Mouse (Mus musculus): ENCODE measurements around the gene Pknox2. TPM values are rescaled to one million over a fixed set of nuclear protein-coding genes. Genes with fewer than 3 reads are reported as not detected.
A peak's percentile ranks its signal among the peaks of the same experiment; 100 is the strongest.

Pknox2 gene
- polyA plus RNA-seq, 1 experiment from 2014 or later: 11.4 TPM

GRCm38 (mm10) chr9:37139514-37139913 lies 7.7 kb downstream of the Pknox2 start:
- no peaks in the 10 kb centered on the region for H3K9me3 ChIP-seq
- H3K4me2 ChIP-seq: peak overlapping the region; percentile 45
- H3K27ac ChIP-seq: no peak overlapping the region
- peaks cover 14% of the 10 kb centered on the region; the same call in 1 of the 2 replicates for H3K27me3 ChIP-seq
- peak; percentile 72; the same call in 1 of the 2 replicates for ATAC-seq (ENCODE audit: borderline replicate concordance, extremely low read depth, low FRiP score, low TSS enrichment)
- no peak overlapping the region for H3K9ac ChIP-seq
- peaks cover 38% of the 10 kb centered on the region for H3K4me1 ChIP-seq
- no peak overlapping the region for H3K4me3 ChIP-seq
- H3K36me3 ChIP-seq: no peaks in the 10 kb centered on the region
- 6% methylated on average over 8 of the region's 8 CpGs for WGBS

- H3K36me3 ChIP-seq: no peaks in the 10 kb centered on the region
- 48% methylated on average over 4 of the region's 4 CpGs for WGBS
- no peak overlapping the region for H3K4me3 ChIP-seq
- H3K4me1 ChIP-seq: peaks cover 32% of the 10 kb centered on the region
- no peak for ATAC-seq (ENCODE audit: borderline replicate concordance, extremely low read depth, low FRiP score, low TSS enrichment)
- peaks cover 10% of the 10 kb centered on the region; the same call in 1 of the 2 replicates for H3K27me3 ChIP-seq
- H3K9ac ChIP-seq: no peak overlapping the region
- H3K9me3 ChIP-seq: no peaks in the 10 kb centered on the region
- H3K4me2 ChIP-seq: no peak overlapping the region
- no peak overlapping the region for H3K27ac ChIP-seq
Observed at GRCm38 (mm10) chr9:37138883-37139282, 8.3 kb downstream of the Pknox2 start.

DNA sequence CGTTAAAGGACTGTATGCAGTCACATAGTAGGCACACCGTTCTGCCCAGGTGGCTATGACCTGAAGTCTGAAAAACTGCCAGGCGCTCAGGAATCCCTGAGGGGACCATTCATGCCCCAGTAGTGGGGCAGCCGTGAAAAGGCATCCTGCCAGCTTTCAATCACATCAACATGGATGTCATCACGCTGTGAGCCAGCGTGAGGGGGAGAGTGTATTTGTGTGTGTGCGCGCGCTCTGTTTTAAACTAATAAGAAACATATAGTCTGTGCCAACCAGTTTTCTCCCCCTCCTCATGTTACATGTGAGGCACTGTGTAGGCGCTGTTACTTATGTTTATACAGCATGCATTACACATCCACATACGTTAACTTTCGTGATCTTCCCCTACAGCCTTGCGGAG lies 10.9 kb downstream of the Pknox2 start:
- Histone ChIP-seq H3K4me2 (no peak overlapping the region), H3K4me1 (peaks cover 16% of the 10 kb centered on the region), H3K9me3 (no peaks in the 10 kb centered on the region), H3K4me3 (no peak overlapping the region), H3K36me3 (no peaks in the 10 kb centered on the region), H3K27me3 (no peaks in the 10 kb centered on the region), H3K9ac (no peak overlapping the region), H3K27ac (no peak overlapping the region)
- 71% methylated on average over 13 of the region's 13 CpGs for WGBS
- ATAC-seq (ENCODE audit: borderline replicate concordance, extremely low read depth, low FRiP score, low TSS enrichment): no peak

GRCm38 (mm10) chr9:37133495-37133894 lies 13.7 kb downstream of the Pknox2 start:
- WGBS: 83% methylated on average over 7 of the region's 7 CpGs
- H3K36me3 ChIP-seq: no peaks in the 10 kb centered on the region
- H3K4me1 ChIP-seq: no peaks in the 10 kb centered on the region
- no peak overlapping the region for H3K27ac ChIP-seq
- no peak overlapping the region for H3K9ac ChIP-seq
- no peaks in the 10 kb centered on the region for H3K27me3 ChIP-seq
- H3K4me2 ChIP-seq: no peak overlapping the region
- H3K4me3 ChIP-seq: no peak overlapping the region
- no peak for ATAC-seq (ENCODE audit: borderline replicate concordance, extremely low read depth, low FRiP score, low TSS enrichment)
- H3K9me3 ChIP-seq: no peaks in the 10 kb centered on the region

GRCm38 (mm10) chr9:37129046-37129445 lies 18.2 kb downstream of the Pknox2 start:
- ATAC-seq (ENCODE audit: borderline replicate concordance, extremely low read depth, low FRiP score, low TSS enrichment): no peak
- no peak overlapping the region for H3K4me3 ChIP-seq
- no peaks in the 10 kb centered on the region for H3K9me3 ChIP-seq
- H3K27ac ChIP-seq: no peak overlapping the region
- H3K4me1 ChIP-seq: no peaks in the 10 kb centered on the region
- no peak overlapping the region for H3K4me2 ChIP-seq
- no peaks in the 10 kb centered on the region for H3K27me3 ChIP-seq
- WGBS: 84% methylated on average over 6 of the region's 6 CpGs
- no peaks in the 10 kb centered on the region for H3K36me3 ChIP-seq
- no peak overlapping the region for H3K9ac ChIP-seq

- no peak overlapping the region for H3K4me3 ChIP-seq
- H3K4me1 ChIP-seq: no peaks in the 10 kb centered on the region
- H3K9ac ChIP-seq: no peak overlapping the region
- H3K27me3 ChIP-seq: no peaks in the 10 kb centered on the region
- no peak overlapping the region for H3K4me2 ChIP-seq
- no peaks in the 10 kb centered on the region for H3K9me3 ChIP-seq
- no peak for ATAC-seq (ENCODE audit: borderline replicate concordance, extremely low read depth, low FRiP score, low TSS enrichment)
- no peak overlapping the region for H3K27ac ChIP-seq
- 84% methylated on average over 2 of the region's 2 CpGs for WGBS
- no peaks in the 10 kb centered on the region for H3K36me3 ChIP-seq
Observed at GRCm38 (mm10) chr9:37126197-37126596, 21.0 kb downstream of the Pknox2 start.

- Histone ChIP-seq H3K27me3 (no peaks in the 10 kb centered on the region), H3K9ac (no peak overlapping the region), H3K36me3 (no peaks in the 10 kb centered on the region), H3K4me2 (no peak overlapping the region), H3K27ac (no peak overlapping the region), H3K9me3 (no peaks in the 10 kb centered on the region), H3K4me3 (no peak overlapping the region), H3K4me1 (no peaks in the 10 kb centered on the region)
- 68% methylated on average over 8 of the region's 8 CpGs for WGBS
- no peak for ATAC-seq (ENCODE audit: borderline replicate concordance, extremely low read depth, low FRiP score, low TSS enrichment)
Observed at GRCm38 (mm10) chr9:37124696-37125480, 22.3 kb downstream of the Pknox2 start.

DNA sequence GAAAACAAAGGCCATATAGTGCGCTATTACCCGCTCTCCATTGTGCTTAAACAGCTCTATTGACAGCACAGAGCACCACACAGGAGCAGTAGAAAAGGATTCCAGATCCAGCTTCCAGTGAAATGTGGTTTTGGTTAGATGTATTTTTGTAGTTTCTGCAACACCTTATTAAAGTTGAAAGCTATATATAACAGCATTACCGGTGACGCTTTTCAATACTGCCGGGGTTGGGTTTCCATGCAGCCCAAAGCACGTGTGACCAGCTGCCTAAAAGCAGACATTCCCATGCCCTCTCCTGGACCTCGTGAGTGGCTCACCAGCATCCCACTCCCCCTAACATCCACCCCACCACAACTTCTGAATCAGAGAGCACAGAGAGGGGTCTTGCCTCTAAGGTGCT lies 23.8 kb downstream of the Pknox2 start:
- no peaks in the 10 kb centered on the region for H3K9me3 ChIP-seq
- H3K4me1 ChIP-seq: no peaks in the 10 kb centered on the region
- no peaks in the 10 kb centered on the region for H3K27me3 ChIP-seq
- no peak overlapping the region for H3K27ac ChIP-seq
- ATAC-seq (ENCODE audit: borderline replicate concordance, extremely low read depth, low FRiP score, low TSS enrichment): no peak
- no peak overlapping the region for H3K4me2 ChIP-seq
- no peak overlapping the region for H3K9ac ChIP-seq
- WGBS: 68% methylated on average over 7 of the region's 7 CpGs
- H3K36me3 ChIP-seq: no peaks in the 10 kb centered on the region
- H3K4me3 ChIP-seq: no peak overlapping the region

DNA sequence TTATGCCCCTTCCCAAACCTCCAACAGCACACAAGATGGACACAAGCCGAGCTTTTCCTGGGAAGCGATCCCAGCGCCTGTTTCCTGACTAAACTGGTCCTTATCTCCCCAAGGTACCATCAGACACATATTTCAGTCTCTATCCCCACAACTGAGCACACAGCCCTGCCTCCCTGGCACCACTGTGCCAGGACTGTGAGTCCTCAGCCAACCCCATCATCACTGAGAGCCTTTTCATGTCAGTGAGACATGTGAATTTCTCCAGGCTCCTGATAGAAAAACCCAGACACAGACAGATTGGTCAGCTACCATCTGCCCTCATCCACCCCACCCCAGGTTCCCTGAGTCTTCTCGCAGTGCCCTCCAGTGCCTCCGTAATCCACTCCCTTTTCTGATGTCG lies 24.2 kb downstream of the Pknox2 start:
- Histone ChIP-seq H3K36me3 (no peaks in the 10 kb centered on the region), H3K4me2 (no peak overlapping the region), H3K27me3 (no peaks in the 10 kb centered on the region), H3K4me3 (no peak overlapping the region), H3K9me3 (no peaks in the 10 kb centered on the region), H3K9ac (no peak overlapping the region), H3K27ac (no peak overlapping the region), H3K4me1 (no peaks in the 10 kb centered on the region)
- ATAC-seq (ENCODE audit: borderline replicate concordance, extremely low read depth, low FRiP score, low TSS enrichment): no peak
- WGBS: 78% methylated on average over 6 of the region's 6 CpGs

DNA sequence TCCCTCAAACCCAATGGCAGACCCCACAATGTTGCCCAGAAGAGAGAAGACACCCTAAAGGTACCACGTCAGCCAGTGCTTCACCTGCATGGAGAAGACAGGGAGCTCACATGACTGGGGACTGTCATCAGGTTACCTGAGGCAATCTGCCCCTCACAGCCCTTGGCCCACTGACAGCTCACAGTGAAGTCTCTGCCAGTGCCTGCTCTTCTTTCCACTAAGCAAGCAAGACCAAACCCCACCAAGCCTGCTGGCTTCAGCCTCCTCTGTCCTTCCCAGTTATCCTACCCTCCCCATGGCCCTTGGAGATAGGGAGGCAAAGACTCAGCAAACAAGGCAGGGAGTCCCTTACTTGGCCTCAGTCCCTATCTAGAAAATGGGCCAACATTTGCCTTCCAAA lies 24.8 kb downstream of the Pknox2 start:
- Histone ChIP-seq H3K4me3 (no peak overlapping the region), H3K4me1 (no peaks in the 10 kb centered on the region), H3K36me3 (no peaks in the 10 kb centered on the region), H3K9ac (no peak overlapping the region), H3K27me3 (no peaks in the 10 kb centered on the region), H3K4me2 (no peak overlapping the region), H3K27ac (no peak overlapping the region), H3K9me3 (no peaks in the 10 kb centered on the region)
- no peak for ATAC-seq (ENCODE audit: borderline replicate concordance, extremely low read depth, low FRiP score, low TSS enrichment)
- WGBS: 74% methylated on average over 1 of the region's 1 CpGs

DNA sequence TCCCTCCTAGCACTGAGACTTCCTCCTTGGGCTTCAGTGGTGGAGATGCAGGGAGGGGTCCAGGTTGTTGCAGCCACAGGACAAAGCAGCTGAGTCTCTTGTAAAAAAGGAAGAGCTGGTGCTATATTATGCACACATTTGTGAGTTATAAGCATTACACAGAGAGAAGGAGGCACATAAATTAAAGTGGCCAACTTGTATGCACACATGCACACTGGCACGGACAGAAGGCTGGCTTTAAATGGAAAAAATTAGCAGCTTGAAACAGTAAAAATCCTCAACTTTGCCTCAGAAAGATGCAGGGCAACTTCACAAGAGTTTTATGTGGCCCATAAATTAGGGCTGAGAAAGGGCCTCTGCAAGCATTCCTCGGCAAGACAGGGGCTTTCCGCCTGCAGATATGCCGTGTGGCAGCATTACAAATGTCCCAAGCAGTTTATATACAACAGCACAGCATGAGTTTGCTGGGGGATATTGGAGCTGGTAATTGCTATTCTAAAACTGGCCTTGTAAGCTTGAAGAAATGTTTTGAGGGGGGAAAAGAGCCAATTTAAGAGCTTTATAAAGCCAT lies 25.4 kb downstream of the Pknox2 start:
- Histone ChIP-seq H3K36me3 (no peaks in the 10 kb centered on the region), H3K4me2 (no peak overlapping the region), H3K9me3 (no peaks in the 10 kb centered on the region), H3K27me3 (no peaks in the 10 kb centered on the region), H3K9ac (no peak overlapping the region), H3K27ac (no peak overlapping the region), H3K4me3 (no peak overlapping the region), H3K4me1 (no peaks in the 10 kb centered on the region)
- no peak for ATAC-seq (ENCODE audit: borderline replicate concordance, extremely low read depth, low FRiP score, low TSS enrichment)
- 49% methylated on average over 4 of the region's 4 CpGs for WGBS

GRCm38 (mm10) chr9:37120801-37121200 lies 26.4 kb downstream of the Pknox2 start:
- H3K9ac ChIP-seq: no peak overlapping the region
- no peak overlapping the region for H3K27ac ChIP-seq
- no peaks in the 10 kb centered on the region for H3K27me3 ChIP-seq
- H3K9me3 ChIP-seq: no peaks in the 10 kb centered on the region
- H3K4me3 ChIP-seq: no peak overlapping the region
- ATAC-seq (ENCODE audit: borderline replicate concordance, extremely low read depth, low FRiP score, low TSS enrichment): no peak
- H3K36me3 ChIP-seq: no peaks in the 10 kb centered on the region
- 66% methylated on average over 6 of the region's 6 CpGs for WGBS
- H3K4me1 ChIP-seq: no peaks in the 10 kb centered on the region
- H3K4me2 ChIP-seq: no peak overlapping the region
